Mouse (Mus musculus): ENCODE measurements at regions not wholly inside any gene's neighbourhood (a gene's known extent, or its start where the extent isn't known, plus 50 kb on each side); places are given as distances from the start of the nearest gene placed in this dataset.

GRCm38 (mm10) chr13:71342921-71343320 lies 501.3 kb upstream of the Adamts16 start:
- ATAC-seq (no peak), DNase-seq (ENCODE audit: low spot score) (no peak)
- H3K36me3 ChIP-seq (ENCODE audit: insufficient read depth, low read length) = no peaks in the 10 kb centered on the region
- H3K27ac ChIP-seq (ENCODE audit: low read length) = no peak overlapping the region
- no peaks in the 10 kb centered on the region for H3K4me1 ChIP-seq (ENCODE audit: insufficient read depth, low read depth, low read length)
- no peak overlapping the region for H3K9ac ChIP-seq (replicated peaks; ENCODE audit: low read depth)
- H3K4me3 ChIP-seq (ENCODE audit: low read depth, low read length) = no peak overlapping the region
- WGBS = 66% methylated on average over 1 of the region's 1 CpGs
- no peaks in the 10 kb centered on the region for H3K9me3 ChIP-seq (ENCODE audit: low read length)
- no peak for TF ChIP-seq EP300 (IDR thresholded peaks at IDR 0.05)
- no peak for TF ChIP-seq CTCF (IDR thresholded peaks at IDR 0.05)
- H3K4me2 ChIP-seq (replicated peaks; ENCODE audit: low read depth, low read length) = no peak overlapping the region
- no peaks in the 10 kb centered on the region for H3K27me3 ChIP-seq (replicated peaks; ENCODE audit: insufficient read depth, low read length)

GRCm38 (mm10) chr13:71338700-71339099 lies 497.1 kb upstream of the Adamts16 start:
- TF ChIP-seq EP300 (IDR thresholded peaks at IDR 0.05) (no peak), CTCF (IDR thresholded peaks at IDR 0.05) (no peak)
- Histone ChIP-seq H3K4me2 (replicated peaks; ENCODE audit: low read depth, low read length) (no peak overlapping the region), H3K27ac (ENCODE audit: low read length) (no peak overlapping the region), H3K36me3 (ENCODE audit: insufficient read depth, low read length) (no peaks in the 10 kb centered on the region), H3K4me3 (ENCODE audit: low read depth, low read length) (no peak overlapping the region), H3K27me3 (replicated peaks; ENCODE audit: insufficient read depth, low read length) (no peaks in the 10 kb centered on the region), H3K4me1 (ENCODE audit: insufficient read depth, low read depth, low read length) (no peaks in the 10 kb centered on the region), H3K9me3 (ENCODE audit: low read length) (no peaks in the 10 kb centered on the region), H3K9ac (replicated peaks; ENCODE audit: low read depth) (no peak overlapping the region)
- no peak for ATAC-seq
- WGBS = 60% methylated on average over 6 of the region's 6 CpGs
- no peak for DNase-seq (ENCODE audit: low spot score)

DNA sequence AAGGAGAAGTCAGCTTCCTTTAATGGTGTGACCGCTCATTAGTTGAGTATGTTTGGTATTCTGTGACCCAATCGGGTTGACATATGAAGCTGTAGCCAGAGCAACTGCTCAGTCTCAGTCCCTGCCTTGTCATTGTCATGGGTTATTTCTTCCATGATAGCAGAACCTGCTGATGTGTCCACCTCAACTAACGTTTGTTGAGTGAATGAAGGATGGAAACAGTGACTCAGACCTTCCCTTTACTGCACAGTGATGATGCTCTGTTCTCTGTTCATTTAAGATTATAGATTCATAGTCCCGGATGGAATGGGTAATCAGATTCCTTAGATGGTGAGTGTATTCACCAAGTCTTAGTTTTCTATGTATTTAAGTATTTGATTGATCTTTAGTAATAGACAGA lies 493.3 kb upstream of the Adamts16 start:
- WGBS = 81% methylated on average over 4 of the region's 4 CpGs
- Histone ChIP-seq H3K4me2 (replicated peaks; ENCODE audit: low read depth, low read length) (no peak overlapping the region), H3K9me3 (ENCODE audit: low read length) (no peaks in the 10 kb centered on the region), H3K4me1 (ENCODE audit: insufficient read depth, low read depth, low read length) (no peaks in the 10 kb centered on the region), H3K36me3 (ENCODE audit: insufficient read depth, low read length) (no peaks in the 10 kb centered on the region), H3K9ac (replicated peaks; ENCODE audit: low read depth) (no peak overlapping the region), H3K27ac (ENCODE audit: low read length) (no peak overlapping the region), H3K27me3 (replicated peaks; ENCODE audit: insufficient read depth, low read length) (no peaks in the 10 kb centered on the region), H3K4me3 (ENCODE audit: low read depth, low read length) (no peak overlapping the region)
- ATAC-seq (no peak), DNase-seq (ENCODE audit: low spot score) (no peak)
- TF ChIP-seq EP300 (IDR thresholded peaks at IDR 0.05) (no peak), CTCF (IDR thresholded peaks at IDR 0.05) (no peak)

DNA sequence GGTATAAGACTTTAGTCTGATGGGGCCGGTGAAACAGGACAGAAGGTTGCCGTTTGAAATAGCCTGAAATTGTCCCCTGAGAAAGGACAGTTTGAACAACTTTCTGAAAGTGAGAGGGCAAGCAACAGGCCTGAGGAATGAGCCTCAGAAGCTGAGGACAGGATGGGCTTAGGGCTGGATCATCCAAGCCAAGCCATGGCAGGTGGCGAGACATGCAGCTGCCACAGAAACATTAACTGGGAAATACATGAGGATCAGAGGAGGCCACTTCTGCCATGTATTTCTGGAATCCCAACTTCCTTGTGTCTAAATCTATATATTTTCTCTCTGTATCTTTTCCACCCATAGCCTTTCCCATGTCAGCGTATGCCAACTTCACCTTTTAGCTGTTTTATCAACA lies 491.5 kb upstream of the Adamts16 start:
- no peak for DNase-seq (ENCODE audit: low spot score)
- H3K4me3 ChIP-seq (ENCODE audit: low read depth, low read length) = no peak overlapping the region
- no peaks in the 10 kb centered on the region for H3K4me1 ChIP-seq (ENCODE audit: insufficient read depth, low read depth, low read length)
- 75% methylated on average over 4 of the region's 4 CpGs for WGBS
- H3K27me3 ChIP-seq (replicated peaks; ENCODE audit: insufficient read depth, low read length) = no peaks in the 10 kb centered on the region
- no peak overlapping the region for H3K4me2 ChIP-seq (replicated peaks; ENCODE audit: low read depth, low read length)
- no peaks in the 10 kb centered on the region for H3K36me3 ChIP-seq (ENCODE audit: insufficient read depth, low read length)
- TF ChIP-seq CTCF (IDR thresholded peaks at IDR 0.05) (no peak), EP300 (IDR thresholded peaks at IDR 0.05) (no peak)
- ATAC-seq = no peak
- no peaks in the 10 kb centered on the region for H3K9me3 ChIP-seq (ENCODE audit: low read length)
- H3K9ac ChIP-seq (replicated peaks; ENCODE audit: low read depth) = no peak overlapping the region
- H3K27ac ChIP-seq (ENCODE audit: low read length) = no peak overlapping the region

- H3K4me1 ChIP-seq (ENCODE audit: insufficient read depth, low read depth, low read length) = no peaks in the 10 kb centered on the region
- DNase-seq (ENCODE audit: low spot score) (no peak), ATAC-seq (no peak)
- no peaks in the 10 kb centered on the region for H3K36me3 ChIP-seq (ENCODE audit: insufficient read depth, low read length)
- no peak overlapping the region for H3K4me3 ChIP-seq (ENCODE audit: low read depth, low read length)
- H3K4me2 ChIP-seq (replicated peaks; ENCODE audit: low read depth, low read length) = no peak overlapping the region
- H3K27ac ChIP-seq (ENCODE audit: low read length) = no peak overlapping the region
- H3K9ac ChIP-seq (replicated peaks; ENCODE audit: low read depth) = no peak overlapping the region
- WGBS = 43% methylated on average over 6 of the region's 6 CpGs
- H3K27me3 ChIP-seq (replicated peaks; ENCODE audit: insufficient read depth, low read length) = no peaks in the 10 kb centered on the region
- H3K9me3 ChIP-seq (ENCODE audit: low read length) = no peaks in the 10 kb centered on the region
- no peak for TF ChIP-seq CTCF (IDR thresholded peaks at IDR 0.05)
- TF ChIP-seq EP300 (IDR thresholded peaks at IDR 0.05) = no peak
Measured at GRCm38 (mm10) chr13:71330321-71330720, 488.7 kb upstream of the Adamts16 start.

DNA sequence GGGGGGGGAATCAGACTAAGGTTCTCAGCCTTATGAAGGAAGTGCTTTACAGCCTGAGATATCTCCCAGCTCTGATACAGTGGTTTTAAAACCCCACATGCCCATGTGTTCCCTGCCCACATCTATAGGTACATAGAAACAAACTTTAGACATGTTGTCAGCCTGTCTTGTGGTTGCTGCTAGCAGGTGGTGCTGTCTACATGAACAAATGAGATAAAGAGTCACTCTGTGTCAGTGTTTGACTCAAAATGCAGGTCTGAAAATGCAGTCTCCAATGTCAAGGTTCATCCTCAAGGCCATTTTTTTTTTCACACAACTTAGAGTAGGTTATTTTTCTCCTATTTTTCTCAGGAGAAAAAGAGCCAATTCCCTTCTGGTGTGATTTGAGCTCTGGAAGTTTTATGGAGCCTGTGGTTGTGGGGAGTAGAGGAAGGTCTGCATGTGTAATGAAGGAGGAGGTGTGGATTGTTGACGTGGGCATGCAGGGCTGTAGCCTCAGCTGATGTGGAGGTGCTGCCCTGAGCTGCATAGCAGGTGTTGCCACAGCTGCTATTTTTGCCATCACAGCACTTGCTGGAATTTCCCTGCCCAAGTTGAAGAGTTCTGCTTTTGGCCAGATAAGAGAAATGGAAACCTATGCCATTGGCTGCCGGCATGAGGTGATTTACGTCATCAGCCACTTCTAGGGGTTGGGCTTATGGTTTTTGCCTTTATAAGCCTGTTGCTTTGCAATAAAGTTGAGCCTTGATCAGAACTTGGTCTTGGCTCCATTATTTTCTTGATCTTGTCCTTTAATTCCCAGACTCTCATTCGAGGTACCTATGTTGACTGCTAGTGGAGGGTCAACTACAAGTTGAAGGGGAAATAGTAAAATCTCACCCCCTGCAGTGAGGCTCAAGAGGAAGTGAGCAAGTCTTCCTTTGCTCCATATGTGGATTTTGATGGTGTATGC lies 486.5 kb upstream of the Adamts16 start:
- WGBS = 41% methylated on average over 4 of the region's 4 CpGs
- no peak overlapping the region for H3K4me2 ChIP-seq (replicated peaks; ENCODE audit: low read depth, low read length)
- TF ChIP-seq CTCF (IDR thresholded peaks at IDR 0.05) = no peak
- no peak for TF ChIP-seq EP300 (IDR thresholded peaks at IDR 0.05)
- H3K4me1 ChIP-seq (ENCODE audit: insufficient read depth, low read depth, low read length) = no peaks in the 10 kb centered on the region
- H3K9ac ChIP-seq (replicated peaks; ENCODE audit: low read depth) = no peak overlapping the region
- no peak overlapping the region for H3K27ac ChIP-seq (ENCODE audit: low read length)
- H3K4me3 ChIP-seq (ENCODE audit: low read depth, low read length) = no peak overlapping the region
- H3K9me3 ChIP-seq (ENCODE audit: low read length) = no peaks in the 10 kb centered on the region
- no peaks in the 10 kb centered on the region for H3K27me3 ChIP-seq (replicated peaks; ENCODE audit: insufficient read depth, low read length)
- H3K36me3 ChIP-seq (ENCODE audit: insufficient read depth, low read length) = no peaks in the 10 kb centered on the region
- DNase-seq (ENCODE audit: low spot score) = peak; percentile 59
- peak; percentile 73 for ATAC-seq
